Mouse (Mus musculus) spleen, adult 2 months (tissue): Measurements from ENCODE around the gene Skor1.

Experiments used
- CTCF ChIP-seq: fragments of 200-500 bp; IDR thresholded peaks from 2 replicates; pipeline ENCODE4 v1.5.1; 2011; ENCODE audit warnings: mild to moderate bottlenecking, inconsistent platforms; ENCODE audit not compliant: insufficient read depth, insufficient read length, insufficient replicate concordance; ENCODE audit errors: extremely low read depth
- POLR2A ChIP-seq: fragments of 200-500 bp; IDR thresholded peaks from 2 replicates; pipeline ENCODE4 v1.6.1; 2011; ENCODE audit warnings: low read depth, low read length, inconsistent platforms

- no peak for TF ChIP-seq POLR2A
- TF ChIP-seq CTCF = no peak
Measured at GRCm38 (mm10) chr9:63147296-63147695, 1.5 kb downstream of the Skor1 start.
